Comparison of ENCODE assay signal across 12 mouse cellular contexts in the genomic region with DNA sequence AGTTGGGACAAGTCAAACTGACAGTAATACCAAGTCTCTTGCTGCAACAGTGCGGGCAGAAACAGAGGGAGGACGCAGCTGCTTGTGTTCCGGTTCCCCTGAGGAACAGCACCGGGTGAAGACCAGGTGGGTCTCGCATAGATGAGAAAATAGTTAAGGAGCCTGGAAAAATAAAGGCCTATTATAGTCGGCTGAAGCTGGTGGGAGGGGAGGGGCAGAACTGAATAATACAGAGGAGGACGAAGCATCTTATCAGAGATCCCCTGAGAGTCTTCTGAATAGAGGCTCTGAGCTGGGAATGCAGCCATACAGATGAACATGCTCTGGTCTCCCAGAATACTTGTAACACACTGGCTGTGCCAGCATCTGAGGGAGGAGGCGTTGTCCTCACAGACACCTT. TPM values are rescaled to one million over a fixed set of nuclear protein-coding genes. Genes with fewer than 3 reads are reported as not detected.
DNase-seq lines count a peak whose midpoint lies in the region; ATAC-seq and TF ChIP-seq lines count a peak whose summit lies in the region.
"Had no signal": no experiment of that assay in that cellular context is flagged by ENCODE, and none has a peak within 500 bp of the region (broad histone marks: within the 10 kb centered on the region; RNA-seq: fewer than 3 reads in every experiment).

No protein-coding gene starts in this region.

- TF ChIP-seq POLR2A in brain, embryonic 14.5 days (IDR thresholded peaks at IDR 0.05; ENCODE audit: borderline replicate concordance, extremely low read depth, insufficient read depth, insufficient read length, poor library complexity, severe bottlenecking): no peak

- 53% methylated on average over 8 of the region's 8 CpGs for WGBS in heart, embryonic 11.5 days (ENCODE audit: insufficient replicate concordance)
- 39% methylated on average over 8 of the region's 8 CpGs for WGBS in heart, embryonic 14.5 days
- 32% methylated on average over 8 of the region's 8 CpGs for WGBS in midbrain, embryonic 13.5 days
- 75% methylated on average over 8 of the region's 8 CpGs for WGBS in liver, embryonic 11.5 days

- TF ChIP-seq CTCF in brain, embryonic 14.5 days (IDR thresholded peaks at IDR 0.05; ENCODE audit: borderline replicate concordance, extremely low read depth, insufficient read depth, insufficient read length): no peak

- no peaks in the 10 kb centered on the region for H3K27me3 ChIP-seq in heart, embryonic 11.5 days (ENCODE audit: control insufficient read depth, insufficient read depth, low read length)
- H3K27me3 ChIP-seq in heart, embryonic 14.5 days (ENCODE audit: control insufficient read depth, insufficient read depth, low read length): no peaks in the 10 kb centered on the region
- H3K27me3 ChIP-seq in midbrain, embryonic 13.5 days: no peaks in the 10 kb centered on the region
- no peaks in the 10 kb centered on the region for H3K27me3 ChIP-seq in liver, embryonic 11.5 days (replicated peaks; ENCODE audit: control insufficient read depth, insufficient read depth, low read length)
- H3K27me3 ChIP-seq: embryonic facial prominence, embryonic 13.5 days had no signal

- no peak overlapping the region for H3K27ac ChIP-seq in heart, embryonic 11.5 days (ENCODE audit: low read depth, low read length)
- H3K27ac ChIP-seq in heart, embryonic 14.5 days (replicated peaks in 1 of 2; ENCODE audit: control insufficient read depth in 1 of 2, insufficient read depth in 1 of 2, low read depth in 2 of 2, low read length in 2 of 2): peak overlapping the region; percentile 22 to 42; a peak in 1 of 4 replicates
- peak overlapping the region; percentile 64 for H3K27ac ChIP-seq in midbrain, embryonic 13.5 days
- no peak overlapping the region for H3K27ac ChIP-seq in liver, embryonic 11.5 days (ENCODE audit: low read depth, low read length)
- H3K27ac ChIP-seq: embryonic facial prominence, embryonic 13.5 days; liver, embryonic 14.5 days had no signal

- no peak overlapping the region for H3K9ac ChIP-seq in heart, embryonic 11.5 days (ENCODE audit: low read depth, low read length)
- H3K9ac ChIP-seq in heart, embryonic 14.5 days (ENCODE audit: low read length): no peak overlapping the region
- H3K9ac ChIP-seq in midbrain, embryonic 13.5 days (replicated peaks): no peak overlapping the region; the same call in 1 of the 2 replicates
- H3K9ac ChIP-seq in liver, embryonic 11.5 days (ENCODE audit: low read depth, low read length): no peak overlapping the region
- H3K9ac ChIP-seq: embryonic facial prominence, embryonic 13.5 days; liver, embryonic 14.5 days had no signal

- DNase-seq in heart, adult 18-20 months: peak; percentile 60 to 72
- peak; percentile 58 for DNase-seq in brain, embryonic 14.5 days (ENCODE audit: low read depth)
- DNase-seq in liver, embryonic 11.5 days (ENCODE audit: low spot score): no peak
- DNase-seq in left cerebral cortex, adult 9 months (ENCODE audit: low spot score in 2 of 2): no peak
- DNase-seq: cerebellum, postnatal 10 days; kidney, adult 8-10 months; lung, postnatal 14 days had no signal

- H3K4me3 ChIP-seq in heart, embryonic 11.5 days (ENCODE audit: low read depth, low read length): no peak overlapping the region
- H3K4me3 ChIP-seq in heart, embryonic 14.5 days (ENCODE audit: control insufficient read depth in 1 of 2, insufficient read depth in 1 of 2, low read depth in 1 of 2, low read length in 2 of 2): no peak overlapping the region
- H3K4me3 ChIP-seq in midbrain, embryonic 13.5 days (replicated peaks): no peak overlapping the region
- no peak overlapping the region for H3K4me3 ChIP-seq in liver, embryonic 11.5 days (ENCODE audit: low read depth, low read length)
- H3K4me3 ChIP-seq: embryonic facial prominence, embryonic 13.5 days had no signal

- no peaks in the 10 kb centered on the region for H3K9me3 ChIP-seq in heart, embryonic 11.5 days (replicated peaks; ENCODE audit: control insufficient read depth, low read length)
- no peaks in the 10 kb centered on the region for H3K9me3 ChIP-seq in heart, embryonic 14.5 days (ENCODE audit: control insufficient read depth, low read length)
- no peaks in the 10 kb centered on the region for H3K9me3 ChIP-seq in midbrain, embryonic 13.5 days
- no peaks in the 10 kb centered on the region for H3K9me3 ChIP-seq in liver, embryonic 11.5 days (ENCODE audit: control insufficient read depth, low read length)
- H3K9me3 ChIP-seq: embryonic facial prominence, embryonic 13.5 days had no signal

- no peaks in the 10 kb centered on the region; the same call in 1 of the 2 replicates for H3K4me1 ChIP-seq in heart, embryonic 11.5 days (ENCODE audit: control insufficient read depth, insufficient read depth, low read length)
- H3K4me1 ChIP-seq in heart, embryonic 14.5 days (ENCODE audit: control insufficient read depth in 2 of 2, insufficient read depth in 2 of 2, low read length in 2 of 2): peaks cover 12 to 30% of the 10 kb centered on the region in 2 experiments
- H3K4me1 ChIP-seq in midbrain, embryonic 13.5 days (replicated peaks): peaks cover 40% of the 10 kb centered on the region
- H3K4me1 ChIP-seq in liver, embryonic 11.5 days (replicated peaks; ENCODE audit: control insufficient read depth, insufficient read depth, low read length): 0 out of 2 replicates have a peak, but pooled peaks cover 3% of the 10 kb centered on the region

- H3K36me3 ChIP-seq in heart, embryonic 11.5 days (ENCODE audit: control insufficient read depth, insufficient read depth, low read length): no peaks in the 10 kb centered on the region
- no peaks in the 10 kb centered on the region for H3K36me3 ChIP-seq in heart, embryonic 14.5 days (ENCODE audit: control insufficient read depth, insufficient read depth, low read length)
- H3K36me3 ChIP-seq in midbrain, embryonic 13.5 days: no peaks in the 10 kb centered on the region
- H3K36me3 ChIP-seq in liver, embryonic 11.5 days (ENCODE audit: control insufficient read depth, insufficient read depth, low read length): no peaks in the 10 kb centered on the region
- H3K36me3 ChIP-seq: embryonic facial prominence, embryonic 13.5 days had no signal

- H3K4me2 ChIP-seq in heart, embryonic 11.5 days: no peak overlapping the region
- 0 out of 2 replicates have a peak overlapping the region, but pooled peaks have one; percentile 14 for H3K4me2 ChIP-seq in heart, embryonic 14.5 days (ENCODE audit: low read length)
- H3K4me2 ChIP-seq in midbrain, embryonic 13.5 days (replicated peaks): no peak overlapping the region
- H3K4me2 ChIP-seq in liver, embryonic 11.5 days: no peak overlapping the region
- H3K4me2 ChIP-seq: embryonic facial prominence, embryonic 13.5 days had no signal

- ATAC-seq in heart, embryonic 11.5 days (replicated peaks; ENCODE audit: insufficient number of reproducible peaks, low FRiP score, low TSS enrichment): no peak
- ATAC-seq in heart, embryonic 14.5 days (ENCODE audit: insufficient number of reproducible peaks, insufficient read depth, low FRiP score, low read depth): no peak
- peak; percentile 73 for ATAC-seq in midbrain, embryonic 13.5 days
- ATAC-seq in liver, embryonic 11.5 days (replicated peaks; ENCODE audit: low FRiP score): no peak

RNA-seq across cellular contexts. Expression of gene Dcaf17, which starts 21.1 kb away (rescaled TPM):
- total RNA-seq in heart, adult 18-20 months (2021): 1 to 10 TPM; 4.2 to 4.5 TPM
- 16.8 and 18.1 TPM in 2 replicates for polyA plus RNA-seq in heart, embryonic 11.5 days (2014; fragmentation: Nextera tagmentation; extraction: Ambion mirVana)
- polyA plus RNA-seq in brain, embryonic 14.5 days (2012; rRNA removed): 10.0 and 11.2 TPM in 2 replicates
- polyA plus RNA-seq in heart, embryonic 14.5 days (2014; fragmentation: Nextera tagmentation; extraction: Ambion mirVana): 19.0 and 22.0 TPM in 2 replicates
- polyA plus RNA-seq in midbrain, embryonic 13.5 days (2015; fragmentation: Nextera tagmentation; extraction: Ambion mirVana): 36.5 and 38.6 TPM in 2 replicates
- 34.6 and 39.0 TPM in 2 replicates for polyA plus RNA-seq in liver, embryonic 11.5 days (2014; fragmentation: Nextera tagmentation; extraction: Ambion mirVana)

RNA-seq across cellular contexts. Expression of gene Mettl8, which starts 21.4 kb away (rescaled TPM):
- 1 to 10 TPM; 4.7 to 6.1 TPM for total RNA-seq in heart, adult 18-20 months (2021)
- polyA plus RNA-seq in heart, embryonic 11.5 days (2014; fragmentation: Nextera tagmentation; extraction: Ambion mirVana): 13.6 and 15.5 TPM in 2 replicates
- polyA plus RNA-seq in brain, embryonic 14.5 days (2012; rRNA removed): 11.8 and 13.2 TPM in 2 replicates
- 10.0 and 12.9 TPM in 2 replicates for polyA plus RNA-seq in heart, embryonic 14.5 days (2014; fragmentation: Nextera tagmentation; extraction: Ambion mirVana)
- 13.4 and 15.8 TPM in 2 replicates for polyA plus RNA-seq in midbrain, embryonic 13.5 days (2015; fragmentation: Nextera tagmentation; extraction: Ambion mirVana)
- polyA plus RNA-seq in liver, embryonic 11.5 days (2014; fragmentation: Nextera tagmentation; extraction: Ambion mirVana): 21.9 and 24.1 TPM in 2 replicates

Comparison
In these comparisons a context has a peak if more than half of its experiments do, and no peak if none do; other contexts are left out.
1. H3K27ac ChIP-seq: peak in heart, embryonic 14.5 days (2 of 2) and midbrain, embryonic 13.5 days (single experiment); none in heart, embryonic 11.5 days (single experiment) and liver, embryonic 11.5 days (single experiment).
2. DNase-seq: peak in heart, adult 18-20 months (2 of 2) and brain, embryonic 14.5 days (single experiment); none in liver, embryonic 11.5 days (single experiment) and left cerebral cortex, adult 9 months (0 of 2).